Mouse (Mus musculus): ENCODE data around the gene Klhdc3. TPM values are rescaled to one million over a fixed set of nuclear protein-coding genes. Genes with fewer than 3 reads are reported as not detected.

Gene Klhdc3
- polyA plus RNA-seq, 1 experiment from 2014 or later, result 52.0 TPM

DNA sequence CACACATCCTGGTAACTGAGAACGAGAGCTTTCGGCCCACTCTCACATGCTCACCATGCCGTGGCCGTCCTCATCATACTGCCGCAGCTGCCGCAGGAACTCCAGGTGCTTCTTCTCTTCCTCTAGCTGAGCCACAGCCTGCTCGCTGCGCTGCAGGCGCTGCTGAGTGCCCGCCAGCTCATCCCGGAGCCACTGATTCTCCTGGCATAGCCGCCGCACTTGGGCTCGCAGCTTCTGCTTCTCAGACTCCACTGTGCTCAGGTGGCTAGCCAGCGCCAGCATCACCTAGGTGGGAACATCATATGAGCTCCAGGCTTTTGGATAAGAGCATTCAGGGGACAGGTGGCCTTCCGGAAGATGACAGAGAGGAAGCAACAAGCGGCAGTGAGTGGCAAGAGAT is 38.7 kb downstream of the Klhdc3 start:
- H3K4me1 ChIP-seq (ENCODE audit: control insufficient read depth, low read depth, low read length), result peaks cover 20% of the 10 kb centered on the region
- H3K36me3 ChIP-seq (ENCODE audit: control insufficient read depth, insufficient read depth), result no peaks in the 10 kb centered on the region
- no peak overlapping the region for H3K9ac ChIP-seq (ENCODE audit: low read depth, low read length)
- H3K27ac ChIP-seq (ENCODE audit: low read length), result no peak overlapping the region
- no peak overlapping the region for H3K4me2 ChIP-seq (ENCODE audit: low read depth, low read length)
- H3K4me3 ChIP-seq (ENCODE audit: low read depth, low read length), result no peak overlapping the region
- no peaks in the 10 kb centered on the region for H3K9me3 ChIP-seq (replicated peaks; ENCODE audit: control insufficient read depth, low read length)
- no peak for ATAC-seq (ENCODE audit: low read depth)
- no peaks in the 10 kb centered on the region for H3K27me3 ChIP-seq (ENCODE audit: control insufficient read depth, insufficient read depth, low read depth, low read length)
- 83% methylated on average over 17 of the region's 17 CpGs for WGBS (ENCODE audit: insufficient replicate concordance)

DNA sequence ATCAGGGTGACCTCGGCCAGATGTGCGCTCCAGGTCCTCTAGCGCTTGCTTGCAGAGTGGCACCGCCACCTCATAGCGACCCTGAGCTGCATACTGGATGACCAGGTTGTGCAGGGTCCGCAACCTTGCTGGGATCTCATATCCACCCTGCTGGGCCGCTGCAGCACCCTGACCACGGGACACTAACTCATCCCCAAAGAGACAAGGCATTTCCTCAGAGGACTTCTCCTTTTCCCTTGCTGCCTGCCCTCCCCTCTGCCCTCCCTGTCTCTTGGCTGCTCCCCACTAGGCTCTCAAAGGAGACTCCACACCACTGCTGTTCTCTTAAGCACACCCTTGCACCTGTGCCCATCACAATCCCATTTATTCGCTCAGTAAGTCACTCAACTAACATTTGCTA is 40.8 kb downstream of the Klhdc3 start:
- no peak overlapping the region for H3K4me2 ChIP-seq (ENCODE audit: low read depth, low read length)
- no peak overlapping the region for H3K4me3 ChIP-seq (ENCODE audit: low read depth, low read length)
- H3K36me3 ChIP-seq (ENCODE audit: control insufficient read depth, insufficient read depth), result no peaks in the 10 kb centered on the region
- WGBS (ENCODE audit: insufficient replicate concordance), result 39% methylated on average over 9 of the region's 9 CpGs
- no peak for ATAC-seq (ENCODE audit: low read depth)
- H3K4me1 ChIP-seq (ENCODE audit: control insufficient read depth, low read depth, low read length), result peaks cover 8% of the 10 kb centered on the region
- H3K9ac ChIP-seq (ENCODE audit: low read depth, low read length), result no peak overlapping the region
- H3K9me3 ChIP-seq (replicated peaks; ENCODE audit: control insufficient read depth, low read length), result no peaks in the 10 kb centered on the region
- no peak overlapping the region for H3K27ac ChIP-seq (ENCODE audit: low read length)
- no peaks in the 10 kb centered on the region for H3K27me3 ChIP-seq (ENCODE audit: control insufficient read depth, insufficient read depth, low read depth, low read length)

DNA sequence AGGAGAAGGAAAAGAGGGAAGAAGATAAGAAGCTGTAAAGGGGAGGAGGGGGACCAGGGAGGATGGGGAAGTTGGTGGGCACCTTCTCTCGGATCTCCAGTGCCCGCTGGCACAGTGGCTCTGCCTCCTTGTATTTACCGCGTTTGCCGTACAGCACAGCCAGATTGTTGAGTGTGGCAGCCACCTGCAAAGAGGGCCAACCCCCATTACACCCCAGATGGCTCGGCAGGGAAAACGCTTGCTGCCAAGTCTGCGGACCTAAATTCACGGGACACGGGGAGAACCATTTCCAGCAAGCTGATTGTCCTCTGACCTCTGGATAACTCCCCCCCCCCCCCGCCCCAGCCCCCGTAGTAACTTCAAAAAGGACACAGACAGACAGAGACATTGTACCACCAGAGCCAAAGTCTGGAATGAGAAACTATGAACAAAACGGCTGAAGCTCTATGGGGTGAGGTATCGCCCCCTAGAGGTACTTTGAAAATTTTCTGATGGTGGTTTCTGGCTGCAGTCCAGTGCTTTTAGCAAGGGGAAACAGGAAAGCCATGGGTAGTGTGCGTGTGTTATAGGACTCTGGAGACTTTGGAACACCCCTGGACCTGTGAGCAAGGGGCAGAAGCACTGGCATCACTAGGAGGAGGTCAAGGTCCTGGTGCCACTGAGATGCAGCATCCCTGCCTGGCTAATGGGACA is 43.7 kb downstream of the Klhdc3 start:
- no peaks in the 10 kb centered on the region for H3K27me3 ChIP-seq (ENCODE audit: control insufficient read depth, insufficient read depth, low read depth, low read length)
- H3K9me3 ChIP-seq (replicated peaks; ENCODE audit: control insufficient read depth, low read length), result no peaks in the 10 kb centered on the region
- H3K27ac ChIP-seq (ENCODE audit: low read length), result no peak overlapping the region
- no peak overlapping the region for H3K9ac ChIP-seq (ENCODE audit: low read depth, low read length)
- H3K4me1 ChIP-seq (ENCODE audit: control insufficient read depth, low read depth, low read length), result no peaks in the 10 kb centered on the region; the same call in none of the 2 replicates
- H3K36me3 ChIP-seq (ENCODE audit: control insufficient read depth, insufficient read depth), result no peaks in the 10 kb centered on the region
- peak overlapping the region; percentile 36 for H3K4me2 ChIP-seq (ENCODE audit: low read depth, low read length)
- H3K4me3 ChIP-seq (ENCODE audit: low read depth, low read length), result no peak overlapping the region
- ATAC-seq (ENCODE audit: low read depth), result no peak
- WGBS (ENCODE audit: insufficient replicate concordance), result 19% methylated on average over 15 of the region's 15 CpGs

DNA sequence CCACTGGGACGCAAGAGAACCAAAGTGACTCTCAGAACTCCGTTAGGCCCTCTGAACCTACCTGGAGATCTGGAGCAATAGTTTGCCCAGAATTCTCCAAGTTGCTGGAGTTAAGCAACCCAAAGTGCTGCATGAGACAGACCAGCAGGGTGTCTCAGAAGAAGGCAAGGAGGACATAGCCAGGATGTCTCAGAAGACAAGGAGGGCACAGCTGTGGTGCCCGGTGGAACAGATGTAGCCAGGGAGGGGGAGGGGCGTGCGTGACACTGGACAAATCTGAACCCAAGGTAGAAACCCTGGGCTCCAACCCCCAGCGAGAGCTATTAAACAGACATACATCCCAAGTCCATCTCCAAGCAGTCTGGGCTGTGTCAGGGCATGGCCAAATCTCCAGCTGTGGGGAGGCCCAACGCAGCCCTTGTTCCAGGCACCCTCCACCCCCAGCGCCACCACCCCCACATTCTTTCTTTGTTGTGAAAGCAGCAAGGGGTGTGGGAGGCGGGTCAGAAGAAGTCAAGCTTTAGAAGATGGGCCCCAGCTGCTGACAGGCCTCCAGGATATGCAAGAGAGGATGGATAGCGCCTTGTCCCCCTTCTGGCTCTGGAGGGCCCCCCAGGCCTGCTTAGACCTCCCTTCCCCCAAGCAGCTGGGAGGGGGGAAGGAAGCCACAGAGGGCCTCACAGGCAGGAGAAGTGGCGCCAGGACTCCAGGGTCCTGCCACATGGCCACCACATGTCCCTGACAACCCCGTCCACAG is 50.9 kb downstream of the Klhdc3 start:
- Histone ChIP-seq H3K4me2 (ENCODE audit: low read depth, low read length) (peak overlapping the region; percentile 61), H3K27me3 (ENCODE audit: control insufficient read depth, insufficient read depth, low read depth, low read length) (peaks cover 26% of the 10 kb centered on the region), H3K4me1 (ENCODE audit: control insufficient read depth, low read depth, low read length) (peaks cover 9% of the 10 kb centered on the region), H3K4me3 (ENCODE audit: low read depth, low read length) (peak overlapping the region; percentile 67), H3K27ac (ENCODE audit: low read length) (0 out of 2 replicates have a peak overlapping the region, but pooled peaks have one; percentile 30), H3K9ac (ENCODE audit: low read depth, low read length) (no peak overlapping the region), H3K36me3 (ENCODE audit: control insufficient read depth, insufficient read depth) (no peaks in the 10 kb centered on the region), H3K9me3 (replicated peaks; ENCODE audit: control insufficient read depth, low read length) (no peaks in the 10 kb centered on the region)
- ATAC-seq (ENCODE audit: low read depth), result peak; percentile 36
- WGBS (ENCODE audit: insufficient replicate concordance), result 16% methylated on average over 12 of the region's 12 CpGs

DNA sequence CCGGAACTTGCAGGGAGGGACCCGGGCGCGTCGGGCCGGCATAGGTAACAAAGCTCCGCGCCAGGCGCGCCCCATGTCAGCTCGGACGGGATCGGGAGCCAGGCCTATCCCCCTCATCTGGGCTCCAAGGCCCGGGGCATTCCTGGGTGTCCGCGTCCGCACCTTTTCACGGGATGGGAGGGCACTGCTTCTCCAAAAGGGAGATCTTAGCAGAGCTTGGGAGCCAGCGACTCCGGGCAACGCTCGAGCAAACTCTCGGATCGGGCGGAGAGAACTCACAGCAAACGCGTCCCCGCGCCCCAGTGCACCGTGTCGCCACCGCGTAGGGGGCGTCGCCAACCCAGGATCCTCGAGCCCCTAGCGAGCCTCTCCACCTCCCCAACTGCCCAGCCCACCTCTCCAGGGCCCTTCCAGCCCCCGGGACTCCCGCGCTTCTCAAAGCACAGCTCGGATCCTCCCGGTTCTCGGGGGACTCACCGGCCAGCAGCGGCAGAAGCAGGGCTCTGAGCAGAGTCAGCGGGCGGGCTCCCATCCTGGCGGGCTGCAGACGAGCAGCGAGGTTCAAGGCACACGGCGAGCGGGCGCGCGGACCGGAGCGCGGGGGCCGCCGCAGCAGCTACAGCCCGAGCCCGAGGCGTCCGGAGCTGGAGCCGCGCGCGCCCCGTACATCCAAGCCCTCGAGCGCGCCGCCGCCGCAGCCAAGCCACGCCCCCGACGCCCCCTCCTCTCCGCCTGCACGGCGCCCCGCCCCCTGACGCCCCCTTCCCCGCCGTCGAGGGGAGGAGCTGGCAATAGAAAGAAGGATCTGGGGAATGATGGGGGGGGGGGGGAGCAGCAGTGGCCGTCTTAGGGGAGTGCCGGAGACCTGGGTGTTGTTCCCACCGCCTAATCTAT is 51.7 kb downstream of the Klhdc3 start, which contains the start of gene Ptk7:
TSS of gene Ptk7 (minus strand) at position 714 of the 894 bp plus-strand sequence.
- peaks cover 9% of the 10 kb centered on the region for H3K4me1 ChIP-seq (ENCODE audit: control insufficient read depth, low read depth, low read length)
- no peaks in the 10 kb centered on the region for H3K9me3 ChIP-seq (replicated peaks; ENCODE audit: control insufficient read depth, low read length)
- peak within 1 kb of the TSS; percentile 64 for H3K9ac ChIP-seq (ENCODE audit: low read depth, low read length)
- peak; percentile 62 for ATAC-seq (ENCODE audit: low read depth)
- no peaks in the 10 kb centered on the region for H3K36me3 ChIP-seq (ENCODE audit: control insufficient read depth, insufficient read depth)
- H3K4me2 ChIP-seq (ENCODE audit: low read depth, low read length), result peak within 1 kb of the TSS; percentile 61
- H3K27me3 ChIP-seq (ENCODE audit: control insufficient read depth, insufficient read depth, low read depth, low read length), result peaks cover 26% of the 10 kb centered on the region
- WGBS (ENCODE audit: insufficient replicate concordance), result under 1% methylated on average over 72 of the region's 90 CpGs
- peak within 1 kb of the TSS; percentile 67 for H3K4me3 ChIP-seq (ENCODE audit: low read depth, low read length)
- H3K27ac ChIP-seq (ENCODE audit: low read length), result peak within 1 kb of the TSS; percentile 35; the same call in 1 of the 2 replicates

DNA sequence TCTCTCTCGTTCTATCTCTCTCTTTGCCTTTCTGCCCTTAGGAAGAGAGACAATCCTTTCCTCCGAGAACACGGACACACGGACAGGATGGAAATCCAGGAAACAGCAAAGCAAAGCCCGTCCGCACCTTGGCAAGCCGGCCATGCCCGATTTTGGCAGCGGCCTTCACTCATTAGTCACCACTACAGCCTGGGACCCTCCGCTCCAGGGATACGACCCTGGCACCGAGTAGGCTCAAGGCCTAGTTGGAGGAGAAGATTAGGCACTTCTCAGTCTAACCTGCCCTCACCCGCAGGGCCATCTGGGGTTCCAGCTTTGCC is 52.3 kb downstream of the Klhdc3 start:
- H3K27me3 ChIP-seq (ENCODE audit: control insufficient read depth, insufficient read depth, low read depth, low read length), result peaks cover 26% of the 10 kb centered on the region
- ATAC-seq (ENCODE audit: low read depth), result no peak

DNA sequence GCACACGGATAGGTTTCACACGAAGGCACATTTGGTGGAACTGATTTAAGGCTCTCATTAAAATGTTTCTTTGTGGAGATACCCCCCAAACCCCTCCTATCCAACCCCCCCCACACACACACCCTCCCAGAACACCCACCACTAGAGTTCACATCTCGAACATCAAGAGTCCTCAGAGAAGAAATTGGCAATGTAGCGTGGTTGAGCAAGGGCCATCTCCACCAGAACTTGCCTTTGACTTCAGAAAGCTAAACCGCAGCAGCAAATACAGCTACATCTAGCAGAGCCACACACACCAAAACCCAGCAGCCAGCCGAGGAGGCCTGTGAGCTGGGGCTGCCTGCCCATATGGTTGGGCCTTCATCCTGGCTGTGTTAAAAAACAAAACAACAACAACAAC is 53.3 kb downstream of the Klhdc3 start:
- no peaks in the 10 kb centered on the region for H3K9me3 ChIP-seq (replicated peaks; ENCODE audit: control insufficient read depth, low read length)
- ATAC-seq (ENCODE audit: low read depth), result no peak
- no peak overlapping the region for H3K4me3 ChIP-seq (ENCODE audit: low read depth, low read length)
- H3K27me3 ChIP-seq (ENCODE audit: control insufficient read depth, insufficient read depth, low read depth, low read length), result peaks cover 26% of the 10 kb centered on the region
- no peak overlapping the region for H3K27ac ChIP-seq (ENCODE audit: low read length)
- no peak overlapping the region for H3K9ac ChIP-seq (ENCODE audit: low read depth, low read length)
- peaks cover 9% of the 10 kb centered on the region for H3K4me1 ChIP-seq (ENCODE audit: control insufficient read depth, low read depth, low read length)
- no peaks in the 10 kb centered on the region for H3K36me3 ChIP-seq (ENCODE audit: control insufficient read depth, insufficient read depth)
- WGBS (ENCODE audit: insufficient replicate concordance), result 54% methylated on average over 6 of the region's 6 CpGs
- no peak overlapping the region for H3K4me2 ChIP-seq (ENCODE audit: low read depth, low read length)

More for the DNA sequence above, 52.3 kb downstream of the Klhdc3 start:
- Histone ChIP-seq H3K9me3 (replicated peaks; ENCODE audit: control insufficient read depth, low read length) (no peaks in the 10 kb centered on the region), H3K4me3 (ENCODE audit: low read depth, low read length) (peak overlapping the region; percentile 67), H3K4me2 (ENCODE audit: low read depth, low read length) (peak overlapping the region; percentile 61), H3K4me1 (ENCODE audit: control insufficient read depth, low read depth, low read length) (peaks cover 9% of the 10 kb centered on the region), H3K9ac (ENCODE audit: low read depth, low read length) (peak overlapping the region; percentile 64), H3K27ac (ENCODE audit: low read length) (no peak overlapping the region), H3K36me3 (ENCODE audit: control insufficient read depth, insufficient read depth) (no peaks in the 10 kb centered on the region)
- WGBS (ENCODE audit: insufficient replicate concordance), result 1% methylated on average over 13 of the region's 13 CpGs

DNA sequence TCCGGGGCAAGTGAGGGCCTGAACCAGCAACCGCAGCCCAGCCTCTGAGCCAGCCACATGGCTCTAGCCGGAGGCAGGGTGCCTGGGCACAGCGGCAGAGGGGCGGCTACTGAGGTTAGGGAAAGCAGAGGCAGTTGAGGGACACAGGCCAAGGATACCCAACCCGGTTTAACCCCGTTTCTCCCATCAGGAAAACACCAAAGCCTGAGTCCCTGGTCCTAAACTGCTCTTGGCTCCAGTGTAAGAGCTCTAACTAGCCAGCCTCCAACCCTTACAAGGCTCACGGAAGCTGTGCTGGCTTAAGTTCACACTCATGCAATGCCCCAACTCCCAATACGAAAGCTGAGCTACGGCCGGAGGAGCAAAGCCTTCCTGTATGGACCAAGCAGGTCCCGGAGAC is 56.1 kb downstream of the Klhdc3 start:
- Histone ChIP-seq H3K27me3 (ENCODE audit: control insufficient read depth, insufficient read depth, low read depth, low read length) (peaks cover 17% of the 10 kb centered on the region), H3K4me2 (ENCODE audit: low read depth, low read length) (no peak overlapping the region), H3K36me3 (ENCODE audit: control insufficient read depth, insufficient read depth) (no peaks in the 10 kb centered on the region), H3K27ac (ENCODE audit: low read length) (no peak overlapping the region), H3K4me1 (ENCODE audit: control insufficient read depth, low read depth, low read length) (peaks cover 7% of the 10 kb centered on the region), H3K4me3 (ENCODE audit: low read depth, low read length) (no peak overlapping the region), H3K9ac (ENCODE audit: low read depth, low read length) (no peak overlapping the region), H3K9me3 (replicated peaks; ENCODE audit: control insufficient read depth, low read length) (no peaks in the 10 kb centered on the region)
- ATAC-seq (ENCODE audit: low read depth), result no peak
- WGBS (ENCODE audit: insufficient replicate concordance), result 57% methylated on average over 12 of the region's 12 CpGs
